Mouse (Mus musculus) C2C12 (cell line): ENCODE data around the gene Tmc6.

ENCODE experiments used
- CEBPB ChIP-seq: IDR thresholded peaks from one replicate; pipeline ENCODE4 v1.6.1; 2011; ENCODE audit warnings: low read depth, mild to moderate bottlenecking, control low read depth, moderate library complexity
- CTCF ChIP-seq: IDR thresholded peaks from one replicate; pipeline ENCODE4 v1.5.1; 2011; ENCODE audit not compliant: control insufficient read depth, insufficient read depth, insufficient read length
- MAX ChIP-seq: IDR thresholded peaks from one replicate; pipeline ENCODE4 v1.6.1; 2011; ENCODE audit warnings: mild to moderate bottlenecking, control low read depth
- MYOG ChIP-seq: IDR thresholded peaks from one replicate; pipeline ENCODE4 v1.6.1; 2011; ENCODE audit not compliant: control insufficient read depth, insufficient read length; ENCODE audit errors: extremely low read depth
- USF1 ChIP-seq: IDR thresholded peaks from one replicate; pipeline ENCODE4 v1.6.1; 2011; ENCODE audit warnings: low read depth, mild to moderate bottlenecking, control low read depth, moderate library complexity

GRCm38 (mm10) chr11:117781199-117781821 is 688 bp downstream of the Tmc6 start:
- no peak for TF ChIP-seq CTCF
- TF ChIP-seq USF1, result no peak
- no peak for TF ChIP-seq MYOG
- TF ChIP-seq CEBPB, result no peak
- no peak for TF ChIP-seq MAX
